Mouse (Mus musculus) brown adipose tissue, adult 24 weeks (tissue): ENCODE results near the gene Il16. TPM values are rescaled to one million over a fixed set of nuclear protein-coding genes. Genes with fewer than 3 reads are reported as not detected.

Experiments used
- H3K27ac ChIP-seq: fragments of 200-500 bp; replicated peaks from 2 replicates; pipeline ENCODE4 v1.5.1; 2012; ENCODE audit warnings: low read depth, mild to moderate bottlenecking, low read length
- H3K4me1 ChIP-seq: fragments of 200-500 bp; 2 replicates; pipeline ENCODE4 v1.6.1; 2012; ENCODE audit warnings: low read length, mixed read lengths; ENCODE audit not compliant: control insufficient read depth, insufficient read depth, insufficient read length
- H3K4me3 ChIP-seq: fragments of 200-500 bp; 2 replicates; pipeline ENCODE4 v1.5.1; 2012; ENCODE audit warnings: low read depth, mild to moderate bottlenecking, low read length, moderate library complexity; ENCODE audit not compliant: insufficient read depth
- polyA plus RNA-seq: library from polyadenylated mRNA; stranded (reverse); fragments of >200 nt; gene quantifications from 2 replicates; pipeline ENCODE4 v1.2.4, GENCODE M21; 2012; ENCODE audit not compliant: missing spikeins, insufficient read depth, insufficient read length

Il16 gene
- polyA plus RNA-seq, 1 experiment, result 1.3 TPM

GRCm38 (mm10) chr7:83677296-83677695 is 68.2 kb downstream of the Il16 start:
- Histone ChIP-seq H3K4me3 (no peak overlapping the region), H3K4me1 (no peaks in the 10 kb centered on the region), H3K27ac (no peak overlapping the region)

- Histone ChIP-seq H3K27ac (no peak overlapping the region), H3K4me1 (no peaks in the 10 kb centered on the region), H3K4me3 (no peak overlapping the region)
Measured at GRCm38 (mm10) chr7:83675545-83676254, 69.8 kb downstream of the Il16 start.

- Histone ChIP-seq H3K4me3 (no peak overlapping the region), H3K4me1 (no peaks in the 10 kb centered on the region), H3K27ac (no peak overlapping the region)
Measured at GRCm38 (mm10) chr7:83671573-83671972, 74.0 kb downstream of the Il16 start.

- Histone ChIP-seq H3K27ac (no peak overlapping the region), H3K4me1 (no peaks in the 10 kb centered on the region), H3K4me3 (no peak overlapping the region)
Measured at GRCm38 (mm10) chr7:83668724-83669123, 76.8 kb downstream of the Il16 start.

- H3K27ac ChIP-seq, result no peak overlapping the region
Measured at GRCm38 (mm10) chr7:83667936-83668645, 77.4 kb downstream of the Il16 start.

GRCm38 (mm10) chr7:83666087-83666595 is 79.4 kb downstream of the Il16 start:
- Histone ChIP-seq H3K27ac (no peak overlapping the region), H3K4me1 (no peaks in the 10 kb centered on the region), H3K4me3 (no peak overlapping the region)

More at GRCm38 (mm10) chr7:83667936-83668645, 77.4 kb downstream of the Il16 start:
- Histone ChIP-seq H3K4me3 (no peak overlapping the region), H3K4me1 (no peaks in the 10 kb centered on the region)

- Histone ChIP-seq H3K4me1 (peaks cover 4% of the 10 kb centered on the region), H3K27ac (no peak overlapping the region), H3K4me3 (no peak overlapping the region)
Measured at GRCm38 (mm10) chr7:83662711-83663375, 82.7 kb downstream of the Il16 start.

- no peak overlapping the region for H3K27ac ChIP-seq
- no peak overlapping the region for H3K4me3 ChIP-seq
- peaks cover 4% of the 10 kb centered on the region for H3K4me1 ChIP-seq
Measured at GRCm38 (mm10) chr7:83661763-83662162, 83.8 kb downstream of the Il16 start.

GRCm38 (mm10) chr7:83661031-83661430 is 84.5 kb downstream of the Il16 start:
- Histone ChIP-seq H3K27ac (no peak overlapping the region), H3K4me1 (peaks cover 4% of the 10 kb centered on the region), H3K4me3 (no peak overlapping the region)

- H3K4me1 ChIP-seq, result peaks cover 9% of the 10 kb centered on the region
- H3K4me3 ChIP-seq, result no peak overlapping the region
- H3K27ac ChIP-seq, result peak overlapping the region; percentile 86; the same call in 1 of the 2 replicates
Measured at GRCm38 (mm10) chr7:83660273-83660691, 85.2 kb downstream of the Il16 start.

GRCm38 (mm10) chr7:83659159-83660065 is 86.1 kb downstream of the Il16 start:
- peaks cover 9% of the 10 kb centered on the region for H3K4me1 ChIP-seq
- H3K4me3 ChIP-seq, result no peak overlapping the region
- peak overlapping the region; percentile 86 for H3K27ac ChIP-seq

GRCm38 (mm10) chr7:83658716-83659115 is 86.8 kb downstream of the Il16 start:
- Histone ChIP-seq H3K27ac (peak overlapping the region; percentile 86), H3K4me3 (no peak overlapping the region), H3K4me1 (peaks cover 10% of the 10 kb centered on the region)

GRCm38 (mm10) chr7:83654938-83655630 is 90.4 kb downstream of the Il16 start:
- H3K4me3 ChIP-seq, result peak overlapping the region; percentile 68
- peak overlapping the region; percentile 94 for H3K27ac ChIP-seq

GRCm38 (mm10) chr7:83654196-83654595 is 91.3 kb downstream of the Il16 start:
- Histone ChIP-seq H3K27ac (peak overlapping the region; percentile 78), H3K4me1 (peaks cover 32% of the 10 kb centered on the region), H3K4me3 (peak overlapping the region; percentile 68)

More at GRCm38 (mm10) chr7:83654938-83655630, 90.4 kb downstream of the Il16 start:
- H3K4me1 ChIP-seq, result peaks cover 30% of the 10 kb centered on the region
